Mouse (Mus musculus) heart, postnatal 0 days (tissue): ENCODE results near the gene Runx1.

Experiments
- CTCF ChIP-seq: IDR thresholded peaks from 2 replicates; pipeline ENCODE4 v1.5.1; 2016; ENCODE audit warnings: antibody characterized with exemption, control low read depth, low read depth
- EP300 ChIP-seq: IDR thresholded peaks from 2 replicates; pipeline ENCODE4 v1.6.1; 2016; ENCODE audit warnings: antibody characterized with exemption, low read depth

DNA sequence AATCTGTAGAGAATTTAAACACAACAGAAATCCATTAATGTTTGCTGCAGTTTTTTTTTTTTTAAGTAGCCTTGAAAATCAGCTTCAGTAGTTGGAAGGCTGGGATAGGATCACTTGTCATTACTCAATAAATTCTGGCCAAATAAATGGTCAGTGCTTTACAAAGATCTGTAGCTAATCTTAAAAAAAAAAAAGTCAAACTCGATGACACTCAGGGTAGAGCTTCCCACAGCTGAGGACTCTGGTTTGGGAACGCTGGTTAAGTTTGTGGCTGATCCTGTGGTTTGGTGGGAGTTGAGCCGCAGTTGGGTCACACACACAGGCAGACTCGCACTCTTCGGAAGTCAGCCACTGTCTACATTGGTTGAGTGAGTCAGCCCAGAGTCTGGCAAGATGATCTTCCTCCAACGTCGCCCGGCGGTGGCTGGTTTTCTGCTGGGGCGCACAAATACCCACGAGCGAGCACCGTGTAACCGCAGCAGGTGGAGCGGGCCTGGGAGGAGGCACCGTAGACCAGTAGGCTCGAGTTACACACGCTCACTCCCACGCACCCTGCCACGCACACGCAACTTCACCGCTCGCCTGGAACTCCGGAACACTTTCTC is 129.4 kb downstream of the Runx1 start:
- TF ChIP-seq CTCF = no peak
- TF ChIP-seq EP300 = no peak
